Mouse (Mus musculus) liver, postnatal 0 days (tissue): ENCODE data around the gene Arpc4. TPM values are rescaled to one million over a fixed set of nuclear protein-coding genes. Genes with fewer than 3 reads are reported as not detected.

Source experiments
- ATAC-seq: fragments of 200-750 bp; cut with Nextera tagmentation; 2 replicates; pipeline ENCODE4 v1.8.0; 2017; ENCODE audit warnings: mild to moderate bottlenecking, moderate library complexity
- DNase-seq: peaks from one replicate; pipeline ENCODE4 v3.0.0-alpha.2; 2016
- H3K27ac ChIP-seq: fragments of 300-500 bp; sonication (generic); 2 replicates; pipeline ENCODE4 v1.5.1; 2014; ENCODE audit warnings: antibody characterized with exemption, moderate library complexity, mild to moderate bottlenecking, low read depth
- H3K27me3 ChIP-seq: fragments of 300-500 bp; sonication (generic); 2 replicates; pipeline ENCODE4 v1.6.1; 2014; ENCODE audit warnings: low read length, control low read depth, mixed read lengths; ENCODE audit not compliant: insufficient read depth
- H3K36me3 ChIP-seq: fragments of 300-500 bp; sonication (generic); replicated peaks from 2 replicates; pipeline ENCODE4 v1.6.1; 2014; ENCODE audit warnings: mild to moderate bottlenecking, control low read depth, low read length, moderate library complexity, mixed read lengths; ENCODE audit not compliant: insufficient read depth
- H3K4me1 ChIP-seq: fragments of 300-500 bp; sonication (generic); 2 replicates; pipeline ENCODE4 v1.6.1; 2014; ENCODE audit warnings: antibody characterized with exemption, mild to moderate bottlenecking, control low read depth; ENCODE audit not compliant: insufficient read depth
- H3K4me2 ChIP-seq: fragments of 300-500 bp; sonication (generic); 2 replicates; pipeline ENCODE4 v1.6.1; 2014; ENCODE audit warnings: low read depth, mild to moderate bottlenecking, low read length, moderate library complexity, mixed read lengths
- H3K4me3 ChIP-seq: fragments of 300-500 bp; sonication (generic); 2 replicates; pipeline ENCODE4 v1.5.1; 2014; ENCODE audit warnings: low read depth, low read length
- H3K9ac ChIP-seq: fragments of 300-500 bp; sonication (generic); replicated peaks from 2 replicates; pipeline ENCODE4 v1.6.1; 2014; ENCODE audit warnings: mild to moderate bottlenecking, moderate library complexity
- H3K9me3 ChIP-seq: fragments of 300-500 bp; sonication (generic); 2 replicates; pipeline ENCODE4 v1.6.1; 2016; ENCODE audit warnings: mild to moderate bottlenecking, control low read depth, low read length, mixed read lengths
- CTCF ChIP-seq: sonication (generic); IDR thresholded peaks from 2 replicates; pipeline ENCODE4 v1.5.1; 2016; ENCODE audit warnings: antibody characterized with exemption, low read depth
- EP300 ChIP-seq: IDR thresholded peaks from 2 replicates; pipeline ENCODE4 v1.6.1; 2016; ENCODE audit warnings: antibody characterized with exemption, low read depth, mild to moderate bottlenecking
- WGBS: fragments of 180-500 bp; shearing (Covaris S2); extraction: QIAGEN DNeasy Blood & Tissue Kit; methylation state at CpG from one replicate; pipeline ENCODE4 v1.1.7; 2014; ENCODE audit not compliant: insufficient replicate concordance; 5-methylcytosine and 5-hydroxymethylcytosine counted together
- polyA plus RNA-seq: library from polyadenylated mRNA; unstranded; fragments of >200 nt; fragmentation: Nextera tagmentation; extraction: Ambion mirVana; gene quantifications from 2 replicates; pipeline ENCODE4 v1.2.1, GENCODE M21; 2015

Arpc4 gene
- polyA plus RNA-seq, 1 experiment from 2014 or later: 198 TPM

- H3K36me3 ChIP-seq: peaks cover 55% of the 10 kb centered on the region
- no peak overlapping the region for H3K4me3 ChIP-seq
- no peak for DNase-seq
- H3K9me3 ChIP-seq: no peaks in the 10 kb centered on the region
- WGBS: 86% methylated on average over 20 of the region's 20 CpGs
- no peak for ATAC-seq
- no peak overlapping the region for H3K9ac ChIP-seq
- no peaks in the 10 kb centered on the region for H3K27me3 ChIP-seq
- H3K27ac ChIP-seq: no peak overlapping the region
- no peak overlapping the region for H3K4me2 ChIP-seq
- no peak for TF ChIP-seq EP300
- no peak for TF ChIP-seq CTCF
- no peaks in the 10 kb centered on the region for H3K4me1 ChIP-seq
Measured at GRCm38 (mm10) chr6:113370194-113370929, 7.6 kb upstream of the Arpc4 start.

- Histone ChIP-seq H3K4me2 (no peak overlapping the region), H3K4me3 (no peak overlapping the region), H3K4me1 (peaks cover 7% of the 10 kb centered on the region; the same call in 1 of the 2 replicates), H3K9ac (0 out of 2 replicates have a peak overlapping the region, but pooled peaks have one; percentile 9), H3K27me3 (no peaks in the 10 kb centered on the region), H3K36me3 (peaks cover 55% of the 10 kb centered on the region), H3K9me3 (no peaks in the 10 kb centered on the region), H3K27ac (no peak overlapping the region)
- TF ChIP-seq CTCF: no peak
- TF ChIP-seq EP300: 0 out of 2 replicates have a peak, but pooled peaks have one; percentile 24
- DNase-seq (no peak), ATAC-seq (no peak)
- WGBS: 66% methylated on average over 4 of the region's 4 CpGs
Measured at GRCm38 (mm10) chr6:113373491-113373890, 4.4 kb upstream of the Arpc4 start.

GRCm38 (mm10) chr6:113377172-113377495 lies 781 bp upstream of the Arpc4 start:
- peak overlapping the region; percentile 97 for H3K27ac ChIP-seq
- DNase-seq (no peak), ATAC-seq (no peak)
- H3K9me3 ChIP-seq: no peaks in the 10 kb centered on the region
- H3K27me3 ChIP-seq: no peaks in the 10 kb centered on the region
- peaks cover 25% of the 10 kb centered on the region for H3K4me1 ChIP-seq
- peak overlapping the region; percentile 89 for H3K9ac ChIP-seq
- peak overlapping the region; percentile 91 for H3K4me2 ChIP-seq
- WGBS: 4% methylated on average over 7 of the region's 7 CpGs
- TF ChIP-seq EP300 (no peak), CTCF (no peak)
- peak overlapping the region; percentile 92 for H3K4me3 ChIP-seq
- peaks cover 47% of the 10 kb centered on the region for H3K36me3 ChIP-seq

- no peak for ATAC-seq
- no peak for TF ChIP-seq CTCF
- TF ChIP-seq EP300: no peak
- H3K9me3 ChIP-seq: no peaks in the 10 kb centered on the region
- WGBS: 25% methylated on average over 6 of the region's 6 CpGs
- peak overlapping the region; percentile 97; the same call in 1 of the 2 replicates for H3K27ac ChIP-seq
- no peaks in the 10 kb centered on the region for H3K27me3 ChIP-seq
- H3K36me3 ChIP-seq: peaks cover 52% of the 10 kb centered on the region
- H3K4me3 ChIP-seq: peak overlapping the region; percentile 92
- H3K4me1 ChIP-seq: peaks cover 25% of the 10 kb centered on the region
- peak overlapping the region; percentile 91 for H3K4me2 ChIP-seq
- no peak for DNase-seq
- peak overlapping the region; percentile 89; the same call in 1 of the 2 replicates for H3K9ac ChIP-seq
Measured at GRCm38 (mm10) chr6:113379246-113379645, 1.3 kb downstream of the Arpc4 start.

- H3K36me3 ChIP-seq: peaks cover 54% of the 10 kb centered on the region
- WGBS: 89% methylated on average over 11 of the region's 11 CpGs
- TF ChIP-seq CTCF (no peak), EP300 (no peak)
- peaks cover 25% of the 10 kb centered on the region for H3K4me1 ChIP-seq
- H3K9ac ChIP-seq: no peak overlapping the region
- H3K27ac ChIP-seq: no peak overlapping the region
- H3K4me2 ChIP-seq: peak overlapping the region; percentile 16; the same call in 1 of the 2 replicates
- H3K9me3 ChIP-seq: no peaks in the 10 kb centered on the region
- no peaks in the 10 kb centered on the region for H3K27me3 ChIP-seq
- no peak for DNase-seq
- peak overlapping the region; percentile 5; the same call in 1 of the 2 replicates for H3K4me3 ChIP-seq
- ATAC-seq: no peak
Measured at GRCm38 (mm10) chr6:113380480-113380879, 2.6 kb downstream of the Arpc4 start.

- peaks cover 9% of the 10 kb centered on the region for H3K4me1 ChIP-seq
- H3K36me3 ChIP-seq: peaks cover 81% of the 10 kb centered on the region
- no peak overlapping the region for H3K9ac ChIP-seq
- no peaks in the 10 kb centered on the region for H3K9me3 ChIP-seq
- TF ChIP-seq EP300: no peak
- TF ChIP-seq CTCF: no peak
- H3K4me2 ChIP-seq: no peak overlapping the region
- DNase-seq: no peak
- no peak overlapping the region for H3K4me3 ChIP-seq
- WGBS: 86% methylated on average over 8 of the region's 8 CpGs
- ATAC-seq: no peak
- H3K27me3 ChIP-seq: no peaks in the 10 kb centered on the region
- H3K27ac ChIP-seq: no peak overlapping the region
Measured at GRCm38 (mm10) chr6:113384351-113384927, 6.5 kb downstream of the Arpc4 start.
